Mouse (Mus musculus): ENCODE measurements at regions not wholly inside any gene's neighbourhood (a gene's known extent, or its start where the extent isn't known, plus 50 kb on each side); places are given as distances from the start of the nearest gene placed in this dataset.

- Histone ChIP-seq H3K36me3 (ENCODE audit: control insufficient read depth, insufficient read depth, low read length) (no peaks in the 10 kb centered on the region), H3K4me2 (ENCODE audit: low read depth) (no peak overlapping the region), H3K27ac (ENCODE audit: low read depth, low read length) (no peak overlapping the region), H3K4me1 (ENCODE audit: control insufficient read depth, insufficient read depth, low read length) (no peaks in the 10 kb centered on the region), H3K27me3 (ENCODE audit: control insufficient read depth, insufficient read depth, low read length) (no peaks in the 10 kb centered on the region), H3K4me3 (ENCODE audit: low read depth, low read length) (no peak overlapping the region), H3K9ac (ENCODE audit: low read length) (no peak overlapping the region), H3K9me3 (ENCODE audit: control insufficient read depth, low read length) (no peaks in the 10 kb centered on the region)
- ATAC-seq (ENCODE audit: insufficient read depth, low FRiP score, low TSS enrichment) (no peak), DNase-seq (ENCODE audit: low spot score) (no peak)
Measured at GRCm38 (mm10) chr2:117502611-117503010, 159.8 kb upstream of the Rasgrp1 start.

DNA sequence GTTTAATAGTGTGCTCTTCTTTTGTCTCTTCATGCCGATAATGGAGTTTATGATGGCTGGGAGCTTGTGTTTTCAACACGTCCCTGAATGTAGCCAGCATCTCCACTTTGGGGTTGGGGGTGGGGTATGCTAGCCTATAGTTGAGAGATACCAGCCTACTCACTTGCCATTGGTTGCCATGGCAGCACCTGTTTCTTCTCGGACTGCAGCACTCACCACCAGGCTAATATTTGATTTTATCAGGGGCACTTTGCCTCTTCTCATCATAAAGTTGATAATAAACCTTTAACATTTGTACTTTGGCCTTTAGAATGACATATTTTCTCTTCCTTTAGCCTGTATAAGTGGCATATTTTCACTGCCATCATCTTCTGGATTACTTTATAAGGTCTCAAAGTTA is 168.9 kb upstream of the Rasgrp1 start:
- H3K27me3 ChIP-seq (ENCODE audit: control insufficient read depth, insufficient read depth, low read length), result no peaks in the 10 kb centered on the region
- H3K36me3 ChIP-seq (ENCODE audit: control insufficient read depth, insufficient read depth, low read length), result no peaks in the 10 kb centered on the region
- DNase-seq (ENCODE audit: low spot score) (no peak), ATAC-seq (ENCODE audit: insufficient read depth, low FRiP score, low TSS enrichment) (no peak)
- 70% methylated on average over 3 of the region's 3 CpGs for WGBS
- H3K4me1 ChIP-seq (ENCODE audit: control insufficient read depth, insufficient read depth, low read length), result no peaks in the 10 kb centered on the region
- no peak overlapping the region for H3K9ac ChIP-seq (ENCODE audit: low read length)
- no peaks in the 10 kb centered on the region for H3K9me3 ChIP-seq (ENCODE audit: control insufficient read depth, low read length)
- no peak overlapping the region for H3K4me2 ChIP-seq (ENCODE audit: low read depth)
- H3K27ac ChIP-seq (ENCODE audit: low read depth, low read length), result no peak overlapping the region
- H3K4me3 ChIP-seq (ENCODE audit: low read depth, low read length), result no peak overlapping the region

DNA sequence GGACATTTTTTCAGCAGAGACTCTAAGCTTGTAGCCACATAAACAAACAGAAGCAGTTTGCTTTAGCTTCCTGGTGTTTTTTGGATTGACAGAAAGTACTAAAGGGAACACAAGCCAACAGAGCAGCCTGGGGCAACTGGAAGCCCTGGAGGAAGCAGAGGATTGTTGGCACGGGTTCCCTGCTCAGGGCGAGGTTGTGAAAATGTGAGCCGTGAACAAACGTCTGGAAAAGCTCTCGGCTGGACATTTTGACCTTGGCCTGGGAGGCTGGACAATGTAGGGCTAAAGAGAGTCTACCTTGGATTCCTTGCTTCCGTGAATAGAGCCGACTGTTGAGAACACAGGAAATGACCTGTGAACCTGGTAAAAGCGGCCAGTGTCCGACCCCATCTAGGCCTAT is 169.8 kb upstream of the Rasgrp1 start:
- no peak for DNase-seq (ENCODE audit: low spot score)
- H3K36me3 ChIP-seq (ENCODE audit: control insufficient read depth, insufficient read depth, low read length), result no peaks in the 10 kb centered on the region
- no peak overlapping the region for H3K4me3 ChIP-seq (ENCODE audit: low read depth, low read length)
- no peak overlapping the region for H3K4me2 ChIP-seq (ENCODE audit: low read depth)
- 69% methylated on average over 9 of the region's 9 CpGs for WGBS
- no peak for ATAC-seq (ENCODE audit: insufficient read depth, low FRiP score, low TSS enrichment)
- no peak overlapping the region for H3K9ac ChIP-seq (ENCODE audit: low read length)
- no peak overlapping the region for H3K27ac ChIP-seq (ENCODE audit: low read depth, low read length)
- H3K4me1 ChIP-seq (ENCODE audit: control insufficient read depth, insufficient read depth, low read length), result no peaks in the 10 kb centered on the region
- no peaks in the 10 kb centered on the region for H3K9me3 ChIP-seq (ENCODE audit: control insufficient read depth, low read length)
- no peaks in the 10 kb centered on the region for H3K27me3 ChIP-seq (ENCODE audit: control insufficient read depth, insufficient read depth, low read length)

GRCm38 (mm10) chr2:117524437-117524836 is 181.6 kb upstream of the Rasgrp1 start:
- WGBS, result 84% methylated on average over 5 of the region's 5 CpGs
- ATAC-seq (ENCODE audit: insufficient read depth, low FRiP score, low TSS enrichment) (no peak), DNase-seq (ENCODE audit: low spot score) (no peak)
- Histone ChIP-seq H3K27me3 (ENCODE audit: control insufficient read depth, insufficient read depth, low read length) (no peaks in the 10 kb centered on the region), H3K4me3 (ENCODE audit: low read depth, low read length) (no peak overlapping the region), H3K9me3 (ENCODE audit: control insufficient read depth, low read length) (no peaks in the 10 kb centered on the region), H3K4me1 (ENCODE audit: control insufficient read depth, insufficient read depth, low read length) (no peaks in the 10 kb centered on the region), H3K27ac (ENCODE audit: low read depth, low read length) (no peak overlapping the region), H3K4me2 (ENCODE audit: low read depth) (no peak overlapping the region), H3K36me3 (ENCODE audit: control insufficient read depth, insufficient read depth, low read length) (no peaks in the 10 kb centered on the region), H3K9ac (ENCODE audit: low read length) (no peak overlapping the region)

DNA sequence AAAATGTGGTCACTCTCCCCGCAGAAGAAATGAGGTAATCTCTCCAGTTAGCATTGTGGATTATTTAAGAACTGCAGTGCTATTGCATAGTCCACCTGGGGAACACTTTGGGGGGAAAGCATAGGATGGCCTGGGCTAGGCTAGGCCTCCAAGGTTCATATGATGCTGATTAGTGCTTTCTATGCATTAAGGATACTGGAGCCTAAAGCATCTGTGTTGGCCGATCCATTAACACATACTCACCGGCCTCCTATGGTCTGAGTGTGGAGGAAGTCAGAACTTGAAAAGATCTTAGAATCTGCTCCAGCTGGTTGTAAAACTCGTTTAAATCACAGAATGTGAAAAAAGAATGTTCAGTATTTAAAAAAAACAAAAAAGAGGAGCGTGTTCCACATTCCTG is 196.1 kb upstream of the Rasgrp1 start:
- WGBS, result 66% methylated on average over 5 of the region's 5 CpGs
- Histone ChIP-seq H3K27me3 (ENCODE audit: control insufficient read depth, insufficient read depth, low read length) (no peaks in the 10 kb centered on the region), H3K27ac (ENCODE audit: low read depth, low read length) (no peak overlapping the region), H3K4me1 (ENCODE audit: control insufficient read depth, insufficient read depth, low read length) (no peaks in the 10 kb centered on the region), H3K9me3 (ENCODE audit: control insufficient read depth, low read length) (no peaks in the 10 kb centered on the region), H3K4me2 (ENCODE audit: low read depth) (no peak overlapping the region), H3K36me3 (ENCODE audit: control insufficient read depth, insufficient read depth, low read length) (no peaks in the 10 kb centered on the region), H3K4me3 (ENCODE audit: low read depth, low read length) (no peak overlapping the region), H3K9ac (ENCODE audit: low read length) (no peak overlapping the region)
- no peak for DNase-seq (ENCODE audit: low spot score)
- no peak for ATAC-seq (ENCODE audit: insufficient read depth, low FRiP score, low TSS enrichment)

DNA sequence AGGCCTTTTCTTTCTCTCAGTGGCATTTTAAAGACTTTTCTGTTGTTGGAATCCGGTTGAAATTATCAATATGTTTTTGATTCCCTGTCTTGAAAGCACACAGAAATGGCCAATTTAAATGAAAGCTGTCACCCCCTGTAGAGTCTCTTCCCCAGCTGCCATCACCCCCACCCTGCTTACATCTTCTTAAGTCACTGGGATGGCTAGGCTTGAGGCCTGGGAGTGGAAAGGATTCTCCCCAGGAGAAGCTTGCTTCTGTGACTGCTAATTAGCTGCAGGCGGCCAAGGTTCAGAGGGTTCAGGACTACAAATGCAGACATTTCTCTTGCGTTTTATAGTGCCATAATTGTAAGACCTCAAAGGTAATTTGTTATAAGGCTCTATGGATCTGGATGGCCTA is 196.5 kb upstream of the Rasgrp1 start:
- H3K27me3 ChIP-seq (ENCODE audit: control insufficient read depth, insufficient read depth, low read length), result no peaks in the 10 kb centered on the region
- no peak for ATAC-seq (ENCODE audit: insufficient read depth, low FRiP score, low TSS enrichment)
- H3K36me3 ChIP-seq (ENCODE audit: control insufficient read depth, insufficient read depth, low read length), result no peaks in the 10 kb centered on the region
- no peak overlapping the region for H3K4me2 ChIP-seq (ENCODE audit: low read depth)
- 55% methylated on average over 3 of the region's 3 CpGs for WGBS
- no peaks in the 10 kb centered on the region for H3K4me1 ChIP-seq (ENCODE audit: control insufficient read depth, insufficient read depth, low read length)
- no peak overlapping the region for H3K27ac ChIP-seq (ENCODE audit: low read depth, low read length)
- H3K9ac ChIP-seq (ENCODE audit: low read length), result no peak overlapping the region
- H3K9me3 ChIP-seq (ENCODE audit: control insufficient read depth, low read length), result no peaks in the 10 kb centered on the region
- H3K4me3 ChIP-seq (ENCODE audit: low read depth, low read length), result no peak overlapping the region
- DNase-seq (ENCODE audit: low spot score), result no peak

DNA sequence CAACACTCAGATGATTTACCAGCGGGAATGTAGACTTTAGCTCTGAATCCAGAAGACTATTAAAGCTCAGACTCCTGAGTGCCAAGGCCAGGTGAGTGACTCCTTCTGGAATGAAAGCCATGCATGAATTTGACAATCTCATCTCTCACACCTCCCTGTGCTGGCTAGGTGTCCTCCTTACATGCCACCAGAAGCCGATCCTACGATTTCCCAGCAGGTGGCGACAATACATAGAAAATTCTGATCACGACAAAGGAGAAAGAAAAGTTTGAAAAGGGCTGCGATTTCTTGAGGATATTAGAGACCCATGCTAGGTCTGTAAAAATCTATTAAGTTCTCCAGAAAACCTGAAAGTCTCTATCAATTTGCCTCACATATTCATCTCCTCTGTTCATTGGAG is 198.7 kb upstream of the Rasgrp1 start:
- Histone ChIP-seq H3K4me1 (ENCODE audit: control insufficient read depth, insufficient read depth, low read length) (no peaks in the 10 kb centered on the region), H3K9ac (ENCODE audit: low read length) (no peak overlapping the region), H3K27ac (ENCODE audit: low read depth, low read length) (no peak overlapping the region), H3K4me2 (ENCODE audit: low read depth) (no peak overlapping the region), H3K27me3 (ENCODE audit: control insufficient read depth, insufficient read depth, low read length) (no peaks in the 10 kb centered on the region), H3K4me3 (ENCODE audit: low read depth, low read length) (no peak overlapping the region), H3K9me3 (ENCODE audit: control insufficient read depth, low read length) (no peaks in the 10 kb centered on the region), H3K36me3 (ENCODE audit: control insufficient read depth, insufficient read depth, low read length) (no peaks in the 10 kb centered on the region)
- 26% methylated on average over 6 of the region's 6 CpGs for WGBS
- ATAC-seq (ENCODE audit: insufficient read depth, low FRiP score, low TSS enrichment) (no peak), DNase-seq (ENCODE audit: low spot score) (peak; percentile 70)

GRCm38 (mm10) chr2:117542298-117542697 is 199.5 kb upstream of the Rasgrp1 start:
- Histone ChIP-seq H3K27ac (ENCODE audit: low read depth, low read length) (no peak overlapping the region), H3K9me3 (ENCODE audit: control insufficient read depth, low read length) (no peaks in the 10 kb centered on the region), H3K4me2 (ENCODE audit: low read depth) (no peak overlapping the region), H3K9ac (ENCODE audit: low read length) (no peak overlapping the region), H3K27me3 (ENCODE audit: control insufficient read depth, insufficient read depth, low read length) (no peaks in the 10 kb centered on the region), H3K4me3 (ENCODE audit: low read depth, low read length) (no peak overlapping the region), H3K36me3 (ENCODE audit: control insufficient read depth, insufficient read depth, low read length) (no peaks in the 10 kb centered on the region), H3K4me1 (ENCODE audit: control insufficient read depth, insufficient read depth, low read length) (no peaks in the 10 kb centered on the region)
- WGBS, result 88% methylated on average over 4 of the region's 4 CpGs
- no peak for ATAC-seq (ENCODE audit: insufficient read depth, low FRiP score, low TSS enrichment)
- no peak for DNase-seq (ENCODE audit: low spot score)

- 56% methylated on average over 7 of the region's 7 CpGs for WGBS
Measured at GRCm38 (mm10) chr2:117543301-117543782, 200.5 kb upstream of the Rasgrp1 start.

More at GRCm38 (mm10) chr2:117543301-117543782, 200.5 kb upstream of the Rasgrp1 start:
- no peak for DNase-seq (ENCODE audit: low spot score)
- no peaks in the 10 kb centered on the region for H3K36me3 ChIP-seq (ENCODE audit: control insufficient read depth, insufficient read depth, low read length)
- no peak overlapping the region for H3K4me3 ChIP-seq (ENCODE audit: low read depth, low read length)
- no peak overlapping the region for H3K27ac ChIP-seq (ENCODE audit: low read depth, low read length)
- H3K9me3 ChIP-seq (ENCODE audit: control insufficient read depth, low read length), result no peaks in the 10 kb centered on the region
- ATAC-seq (ENCODE audit: insufficient read depth, low FRiP score, low TSS enrichment), result peak; percentile 53; the same call in 1 of the 2 replicates
- no peaks in the 10 kb centered on the region for H3K27me3 ChIP-seq (ENCODE audit: control insufficient read depth, insufficient read depth, low read length)
- no peak overlapping the region for H3K4me2 ChIP-seq (ENCODE audit: low read depth)
- H3K9ac ChIP-seq (ENCODE audit: low read length), result no peak overlapping the region
- no peaks in the 10 kb centered on the region for H3K4me1 ChIP-seq (ENCODE audit: control insufficient read depth, insufficient read depth, low read length)
